In the genomic region with DNA sequence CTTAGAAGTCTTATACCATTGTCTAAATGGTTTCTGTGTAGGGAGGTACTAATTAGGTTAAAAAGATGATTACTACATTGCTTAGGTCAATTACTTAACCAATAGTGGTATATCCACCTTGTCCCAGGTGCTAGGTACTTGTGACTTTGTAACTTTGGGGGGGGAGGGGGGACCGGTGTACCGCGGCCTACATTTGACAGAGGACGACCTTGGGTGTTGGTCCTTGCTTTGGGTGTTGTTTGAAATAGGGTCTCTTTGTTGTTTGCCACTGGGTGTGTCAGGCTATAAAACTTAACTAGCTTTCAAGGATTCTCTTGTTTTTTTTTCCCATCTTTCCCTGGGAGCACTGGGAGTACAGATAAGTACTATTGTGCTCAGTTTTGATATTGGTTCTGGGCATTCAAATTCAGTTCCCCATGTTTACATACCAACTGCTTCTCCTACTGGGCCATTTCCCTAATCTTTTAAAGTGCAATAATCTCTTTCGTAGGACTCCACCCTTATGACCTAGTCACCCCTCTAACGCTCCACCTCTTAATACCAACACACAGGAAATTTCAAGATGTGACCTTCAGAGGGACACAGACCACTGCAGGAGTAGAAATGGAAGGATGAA, we compare ENCODE assay signal across 15 mouse cellular contexts.
"Had no signal": no experiment of that assay in that cellular context is flagged by ENCODE, and none has a peak within 500 bp of the region (broad histone marks: within the 10 kb centered on the region; RNA-seq: fewer than 3 reads in every experiment).

No protein-coding gene starts in this region.

- H3K27ac ChIP-seq: limb, embryonic 12.5 days; liver, embryonic 13.5 days; lung, embryonic 15.5 days; midbrain, embryonic 13.5 days; neural tube, embryonic 15.5 days had no signal

- H3K4me1 ChIP-seq: limb, embryonic 12.5 days; liver, embryonic 13.5 days; lung, embryonic 15.5 days; neural tube, embryonic 15.5 days had no signal

- H3K4me3 ChIP-seq: limb, embryonic 12.5 days; liver, embryonic 13.5 days; lung, embryonic 15.5 days; midbrain, embryonic 13.5 days; myocyte; neural tube, embryonic 15.5 days had no signal

- H3K36me3 ChIP-seq: limb, embryonic 12.5 days; liver, embryonic 13.5 days; lung, embryonic 15.5 days; midbrain, embryonic 13.5 days; neural tube, embryonic 15.5 days had no signal

- ATAC-seq: liver, postnatal 0 days; midbrain, embryonic 13.5 days had no signal

- H3K27me3 ChIP-seq: limb, embryonic 12.5 days; liver, embryonic 13.5 days; lung, embryonic 15.5 days; midbrain, embryonic 13.5 days; neural tube, embryonic 15.5 days had no signal

- H3K4me2 ChIP-seq: limb, embryonic 12.5 days; liver, embryonic 13.5 days; lung, embryonic 15.5 days; midbrain, embryonic 13.5 days; neural tube, embryonic 15.5 days had no signal

- DNase-seq: kidney, adult 8-10 months; kidney, postnatal 36 days; layer of hippocampus, adult 9-11 months; layer of hippocampus, postnatal 36 days; liver; liver, embryonic 13.5 days; liver, postnatal 0 days; lung, postnatal 14 days; right cerebral cortex, adult 18-20 months; right cerebral cortex, postnatal 25 days had no signal

- H3K9me3 ChIP-seq: limb, embryonic 12.5 days; liver, embryonic 13.5 days; lung, embryonic 15.5 days; midbrain, embryonic 13.5 days; neural tube, embryonic 15.5 days had no signal

- H3K9ac ChIP-seq: limb, embryonic 12.5 days; liver, embryonic 13.5 days; liver, postnatal 0 days; lung, embryonic 15.5 days; midbrain, embryonic 13.5 days; neural tube, embryonic 15.5 days had no signal
